Mouse (Mus musculus): ENCODE data around the gene Gse1. TPM values are rescaled to one million over a fixed set of nuclear protein-coding genes. Genes with fewer than 3 reads are reported as not detected.

The Gse1 gene
- total RNA-seq, 1 experiment: 21.4 TPM

DNA sequence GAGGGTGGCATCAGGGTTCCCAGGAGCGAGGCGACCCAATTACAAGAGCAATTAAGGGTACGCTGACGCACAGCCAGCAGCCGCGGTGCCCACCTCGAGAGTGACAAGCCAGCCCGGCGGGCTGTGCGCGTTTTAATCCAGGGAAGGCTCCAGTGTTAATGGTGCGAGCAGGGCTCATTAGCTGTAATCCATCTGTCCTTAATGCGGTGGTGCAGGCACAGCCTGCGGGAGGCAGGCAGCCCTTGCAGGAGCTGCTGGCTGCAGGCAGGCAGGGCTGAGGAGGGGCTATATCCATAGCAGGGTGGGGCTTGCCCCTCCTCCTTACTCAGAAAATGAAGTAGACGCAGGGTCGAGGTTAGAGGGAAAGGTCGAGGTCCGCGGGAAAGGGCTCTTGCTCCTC is 211.1 kb downstream of the Gse1 start:
- H3K27ac ChIP-seq (ENCODE audit: insufficient read depth, low read depth, low read length, poor library complexity, severe bottlenecking): no peak overlapping the region
- in situ Hi-C loops (cut with MboI; ENCODE audit: low sequenced_read_pairs in 2 of 2, unreplicated experiment in 2 of 2): no loop called here
- peak overlapping the region; percentile 22 to 27; a peak in 2 of 4 replicates for H3K4me3 ChIP-seq (ENCODE audit: insufficient read depth in 1 of 2, low read depth in 1 of 2, low read length in 2 of 2, poor library complexity in 1 of 2, severe bottlenecking in 1 of 2)
- H3K9ac ChIP-seq (ENCODE audit: insufficient read depth, low read depth, low read length, poor library complexity, severe bottlenecking): no peak overlapping the region
- H3K36me3 ChIP-seq (ENCODE audit: control insufficient read depth, insufficient read depth, low read length, poor library complexity, severe bottlenecking): no peaks in the 10 kb centered on the region
- DNase-seq (ENCODE audit: low read depth, low spot score): no peak
- no peaks in the 10 kb centered on the region for H3K9me3 ChIP-seq (ENCODE audit: control insufficient read depth, insufficient read depth, low read depth, low read length)
- peaks cover 4% of the 10 kb centered on the region in 2 experiments for H3K4me1 ChIP-seq (ENCODE audit: control insufficient read depth in 2 of 2, insufficient read depth in 2 of 2, low read length in 2 of 2, poor library complexity in 1 of 2)
- no peak for TF ChIP-seq CHD2 (IDR thresholded peaks at IDR 0.05; ENCODE audit: low read depth, low read length)
- TF ChIP-seq MAFK (IDR thresholded peaks at IDR 0.05; ENCODE audit: insufficient read depth, low read depth, low read length): no peak

DNA sequence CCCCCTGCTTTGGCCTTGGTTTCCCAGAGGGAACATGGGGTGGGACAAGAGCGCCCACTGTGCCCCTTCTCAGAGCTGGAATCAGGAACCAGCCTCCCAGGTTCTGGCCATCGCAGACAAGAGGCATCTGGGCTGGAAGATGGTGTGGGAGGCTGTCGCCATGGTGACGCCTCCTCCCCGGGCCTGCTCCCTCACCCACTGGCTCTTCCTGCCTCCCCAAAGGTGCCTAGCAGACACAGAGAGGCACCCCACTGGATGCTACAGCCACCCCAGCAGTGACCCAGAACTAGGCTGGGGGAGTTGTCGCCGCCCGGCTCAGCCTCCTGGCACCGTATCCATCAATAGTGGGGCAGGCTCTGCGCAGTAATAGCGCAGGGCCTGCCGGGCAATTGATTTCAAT is 212.5 kb downstream of the Gse1 start:
- peaks cover 4% of the 10 kb centered on the region in 2 experiments for H3K4me1 ChIP-seq (ENCODE audit: control insufficient read depth in 2 of 2, insufficient read depth in 2 of 2, low read length in 2 of 2, poor library complexity in 1 of 2)
- no peak overlapping the region for H3K4me3 ChIP-seq (ENCODE audit: insufficient read depth in 1 of 2, low read depth in 1 of 2, low read length in 2 of 2, poor library complexity in 1 of 2, severe bottlenecking in 1 of 2)
- no peaks in the 10 kb centered on the region for H3K9me3 ChIP-seq (ENCODE audit: control insufficient read depth, insufficient read depth, low read depth, low read length)
- H3K27ac ChIP-seq (ENCODE audit: insufficient read depth, low read depth, low read length, poor library complexity, severe bottlenecking): no peak overlapping the region
- DNase-seq (ENCODE audit: low read depth, low spot score): no peak
- H3K9ac ChIP-seq (ENCODE audit: insufficient read depth, low read depth, low read length, poor library complexity, severe bottlenecking): no peak overlapping the region
- in situ Hi-C loops (cut with MboI; ENCODE audit: low sequenced_read_pairs in 2 of 2, unreplicated experiment in 2 of 2): no loop called here
- TF ChIP-seq HCFC1 (IDR thresholded peaks at IDR 0.05; ENCODE audit: borderline replicate concordance, insufficient read depth, low read length) (no peak), MAFK (IDR thresholded peaks at IDR 0.05; ENCODE audit: insufficient read depth, low read depth, low read length) (no peak), CHD2 (IDR thresholded peaks at IDR 0.05; ENCODE audit: low read depth, low read length) (no peak), ZNF384 (IDR thresholded peaks at IDR 0.05; ENCODE audit: low read depth, low read length) (no peak), ZC3H11A (IDR thresholded peaks at IDR 0.05; ENCODE audit: borderline replicate concordance, low read depth, low read length) (no peak)
- no peaks in the 10 kb centered on the region for H3K36me3 ChIP-seq (ENCODE audit: control insufficient read depth, insufficient read depth, low read length, poor library complexity, severe bottlenecking)

DNA sequence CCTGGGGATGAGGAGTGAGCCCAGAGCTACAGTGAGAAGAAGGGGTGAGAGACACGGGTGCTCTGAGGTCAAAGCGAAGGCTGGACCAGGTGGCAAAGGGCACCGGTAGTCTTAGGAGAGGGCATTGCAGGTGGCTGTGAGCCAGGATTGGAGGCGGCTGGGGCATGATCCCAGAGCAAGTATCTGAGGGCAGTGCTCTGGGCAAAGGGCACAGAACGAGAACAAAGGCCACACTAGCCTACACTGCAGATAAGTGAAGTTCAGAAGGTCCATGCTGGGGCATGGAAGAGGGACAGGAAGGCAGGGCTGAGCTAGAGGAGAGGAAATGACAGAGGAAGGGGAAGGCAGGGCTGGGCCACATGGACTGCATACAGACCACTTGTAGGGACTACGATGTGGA is 213.4 kb downstream of the Gse1 start:
- Histone ChIP-seq H3K4me3 (ENCODE audit: insufficient read depth in 1 of 2, low read depth in 1 of 2, low read length in 2 of 2, poor library complexity in 1 of 2, severe bottlenecking in 1 of 2) (no peak overlapping the region), H3K36me3 (ENCODE audit: control insufficient read depth, insufficient read depth, low read length, poor library complexity, severe bottlenecking) (no peaks in the 10 kb centered on the region), H3K9ac (ENCODE audit: insufficient read depth, low read depth, low read length, poor library complexity, severe bottlenecking) (no peak overlapping the region), H3K9me3 (ENCODE audit: control insufficient read depth, insufficient read depth, low read depth, low read length) (no peaks in the 10 kb centered on the region), H3K27ac (ENCODE audit: insufficient read depth, low read depth, low read length, poor library complexity, severe bottlenecking) (no peak overlapping the region), H3K4me1 (ENCODE audit: control insufficient read depth in 2 of 2, insufficient read depth in 2 of 2, low read length in 2 of 2, poor library complexity in 1 of 2) (peaks cover under 1 to 4% of the 10 kb centered on the region in 2 experiments)
- TF ChIP-seq ZNF384 (IDR thresholded peaks at IDR 0.05; ENCODE audit: low read depth, low read length) (no peak), MAFK (IDR thresholded peaks at IDR 0.05; ENCODE audit: insufficient read depth, low read depth, low read length) (no peak), CHD2 (IDR thresholded peaks at IDR 0.05; ENCODE audit: low read depth, low read length) (no peak), ZC3H11A (IDR thresholded peaks at IDR 0.05; ENCODE audit: borderline replicate concordance, low read depth, low read length) (no peak), HCFC1 (IDR thresholded peaks at IDR 0.05; ENCODE audit: borderline replicate concordance, insufficient read depth, low read length) (no peak)
- no peak for DNase-seq (ENCODE audit: low read depth, low spot score)
- in situ Hi-C loops (cut with MboI; ENCODE audit: low sequenced_read_pairs in 2 of 2, unreplicated experiment in 2 of 2): no loop called here

DNA sequence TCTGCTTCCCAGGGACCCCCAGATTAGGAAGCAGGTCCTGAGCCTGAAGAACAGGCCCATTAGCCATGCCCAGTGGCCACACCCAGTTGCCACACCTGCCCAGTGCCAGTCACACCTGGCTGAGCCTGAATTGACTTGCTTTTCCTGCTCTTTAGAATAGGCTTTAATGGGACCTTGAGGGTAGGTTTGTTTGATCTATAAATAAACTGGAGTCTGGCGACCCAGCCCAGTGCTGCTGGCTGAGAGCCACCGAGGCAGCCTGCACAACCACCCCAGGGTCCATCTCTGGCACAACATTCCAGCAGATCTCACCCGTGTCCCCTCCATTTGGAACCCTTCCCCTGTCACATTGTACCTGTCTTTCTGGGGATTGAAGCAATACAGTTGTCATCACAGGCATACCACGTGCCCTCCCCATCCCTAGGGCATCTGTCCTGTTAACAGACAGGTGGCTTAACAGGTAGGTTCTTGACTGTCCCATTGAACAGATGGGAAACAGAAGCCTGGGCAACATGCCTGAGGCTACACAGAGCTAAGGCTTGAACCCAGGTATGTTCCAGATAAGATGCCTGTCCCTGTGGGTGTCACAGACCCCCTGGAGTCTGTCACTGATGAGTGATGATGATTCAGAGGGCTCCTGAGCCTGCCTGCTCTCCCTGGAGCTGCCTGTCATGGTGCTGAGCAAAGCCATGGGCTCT is 214.2 kb downstream of the Gse1 start:
- no peak for DNase-seq (ENCODE audit: low read depth, low spot score)
- Histone ChIP-seq H3K27ac (ENCODE audit: insufficient read depth, low read depth, low read length, poor library complexity, severe bottlenecking) (no peak overlapping the region), H3K4me3 (ENCODE audit: insufficient read depth in 1 of 2, low read depth in 1 of 2, low read length in 2 of 2, poor library complexity in 1 of 2, severe bottlenecking in 1 of 2) (no peak overlapping the region), H3K4me1 (ENCODE audit: control insufficient read depth in 2 of 2, insufficient read depth in 2 of 2, low read length in 2 of 2, poor library complexity in 1 of 2) (peaks cover 0 to 4% of the 10 kb centered on the region in 2 experiments; a peak in 3 of 4 replicates), H3K36me3 (ENCODE audit: control insufficient read depth, insufficient read depth, low read length, poor library complexity, severe bottlenecking) (no peaks in the 10 kb centered on the region), H3K9ac (ENCODE audit: insufficient read depth, low read depth, low read length, poor library complexity, severe bottlenecking) (no peak overlapping the region), H3K9me3 (ENCODE audit: control insufficient read depth, insufficient read depth, low read depth, low read length) (no peaks in the 10 kb centered on the region)
- in situ Hi-C loops (cut with MboI; ENCODE audit: low sequenced_read_pairs in 2 of 2, unreplicated experiment in 2 of 2): no loop called here
- no peak for TF ChIP-seq MAFK (IDR thresholded peaks at IDR 0.05; ENCODE audit: insufficient read depth, low read depth, low read length)
- TF ChIP-seq HCFC1 (IDR thresholded peaks at IDR 0.05; ENCODE audit: borderline replicate concordance, insufficient read depth, low read length): no peak
- TF ChIP-seq CHD2 (IDR thresholded peaks at IDR 0.05; ENCODE audit: low read depth, low read length): no peak
- TF ChIP-seq ZNF384 (IDR thresholded peaks at IDR 0.05; ENCODE audit: low read depth, low read length): no peak
- no peak for TF ChIP-seq ZC3H11A (IDR thresholded peaks at IDR 0.05; ENCODE audit: borderline replicate concordance, low read depth, low read length)
